Mouse (Mus musculus): ENCODE measurements around the gene Pet117.

Gene Pet117

GRCm38 (mm10) chr2:144381293-144381692, 12.5 kb downstream of the Pet117 start:
- ATAC-seq (ENCODE audit: insufficient number of reproducible peaks, low FRiP score, low TSS enrichment), result peak; percentile 96

DNA sequence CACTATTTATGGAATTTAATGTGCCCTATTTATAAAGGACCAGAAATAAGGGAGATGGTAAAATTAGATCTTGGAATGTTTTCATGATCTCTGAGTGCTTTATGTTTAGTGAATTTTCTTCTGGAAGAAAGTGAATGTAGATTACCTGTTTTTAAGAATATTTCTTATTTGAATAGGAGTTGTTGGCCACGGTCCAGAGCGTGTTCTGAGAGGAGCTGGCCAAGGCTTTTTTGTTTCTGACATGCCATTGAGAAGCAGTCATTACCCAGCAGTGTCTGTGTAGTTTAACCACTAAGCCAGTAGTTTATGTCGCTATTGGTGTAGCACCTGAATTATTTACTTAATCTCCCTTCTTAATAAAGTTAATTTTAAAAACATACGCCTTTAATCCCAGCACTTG, 12.9 kb downstream of the Pet117 start:
- no peak for ATAC-seq (ENCODE audit: insufficient number of reproducible peaks, low FRiP score, low TSS enrichment)

DNA sequence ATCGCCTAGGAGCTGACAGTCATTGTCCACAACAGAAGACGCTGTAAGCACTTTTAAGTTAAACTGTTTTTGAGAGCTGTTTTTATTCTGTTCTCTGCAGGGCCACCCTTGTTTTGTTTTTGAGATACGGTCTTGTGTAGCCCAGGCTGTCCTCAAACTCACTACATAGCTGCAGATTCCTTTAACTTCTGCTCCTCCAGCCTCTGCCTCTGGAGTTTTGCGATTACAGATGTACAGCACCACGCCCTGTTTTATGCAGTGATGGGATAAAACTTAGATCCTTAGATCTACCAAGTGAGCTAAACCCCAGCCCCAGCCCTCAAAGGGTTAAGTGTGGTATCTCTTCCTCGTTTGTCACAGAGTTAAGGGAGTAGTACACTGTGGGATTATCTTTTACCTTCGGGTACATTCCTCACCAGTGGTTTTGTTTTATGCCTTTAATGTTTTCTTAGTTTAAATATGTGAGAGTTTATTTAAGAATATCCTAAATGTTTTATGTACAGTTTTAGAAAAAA, 13.9 kb downstream of the Pet117 start:
- ATAC-seq (ENCODE audit: insufficient number of reproducible peaks, low FRiP score, low TSS enrichment), result no peak

GRCm38 (mm10) chr2:144386296-144386695, 17.5 kb downstream of the Pet117 start:
- ATAC-seq (ENCODE audit: insufficient number of reproducible peaks, low FRiP score, low TSS enrichment), result no peak

- ATAC-seq (ENCODE audit: insufficient number of reproducible peaks, low FRiP score, low TSS enrichment), result no peak
Measured at GRCm38 (mm10) chr2:144388416-144388815, 19.6 kb downstream of the Pet117 start.

DNA sequence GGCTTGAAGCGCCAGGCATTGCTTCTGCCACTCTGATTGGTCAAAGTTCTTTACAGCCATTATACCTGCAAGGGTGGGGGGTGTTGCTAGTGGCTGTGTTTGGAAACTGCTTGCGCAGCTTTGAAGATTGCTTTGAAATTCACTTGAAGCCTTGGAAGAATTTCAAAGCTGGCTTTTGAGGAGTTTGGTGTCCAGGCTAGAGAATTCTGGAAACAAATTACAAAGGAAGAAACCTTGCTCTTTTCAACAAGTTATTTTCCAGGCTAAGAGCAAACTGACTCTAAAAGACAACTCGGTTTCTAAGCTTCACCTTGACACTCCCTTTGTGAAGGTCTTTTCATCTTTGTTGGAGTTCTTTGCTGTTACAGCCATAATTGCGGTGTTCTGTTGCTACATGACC, 30.7 kb downstream of the Pet117 start:
- ATAC-seq (ENCODE audit: insufficient number of reproducible peaks, low FRiP score, low TSS enrichment), result no peak

- no peak for ATAC-seq (ENCODE audit: insufficient number of reproducible peaks, low FRiP score, low TSS enrichment)
Measured at GRCm38 (mm10) chr2:144400659-144401058, 31.9 kb downstream of the Pet117 start.

DNA sequence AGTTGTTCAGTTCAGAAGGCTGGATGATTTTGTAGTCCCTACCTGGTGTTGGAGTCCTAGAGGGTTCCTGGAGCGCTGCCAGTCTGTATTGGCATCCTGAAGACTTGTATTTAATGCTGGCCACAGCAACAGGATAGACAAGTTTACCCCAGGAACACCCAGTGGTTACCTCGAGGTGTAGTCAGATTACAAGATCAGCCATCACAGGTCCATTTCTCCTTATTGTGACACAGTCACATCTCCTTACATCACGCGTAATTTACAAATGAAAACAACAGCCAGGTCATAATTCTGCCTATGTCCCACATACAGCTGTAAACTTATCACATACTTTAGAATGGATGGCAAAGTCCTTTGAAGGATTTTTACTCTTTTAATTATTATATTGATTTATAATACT, 40.2 kb downstream of the Pet117 start:
- no peak for ATAC-seq (ENCODE audit: insufficient number of reproducible peaks, low FRiP score, low TSS enrichment)

DNA sequence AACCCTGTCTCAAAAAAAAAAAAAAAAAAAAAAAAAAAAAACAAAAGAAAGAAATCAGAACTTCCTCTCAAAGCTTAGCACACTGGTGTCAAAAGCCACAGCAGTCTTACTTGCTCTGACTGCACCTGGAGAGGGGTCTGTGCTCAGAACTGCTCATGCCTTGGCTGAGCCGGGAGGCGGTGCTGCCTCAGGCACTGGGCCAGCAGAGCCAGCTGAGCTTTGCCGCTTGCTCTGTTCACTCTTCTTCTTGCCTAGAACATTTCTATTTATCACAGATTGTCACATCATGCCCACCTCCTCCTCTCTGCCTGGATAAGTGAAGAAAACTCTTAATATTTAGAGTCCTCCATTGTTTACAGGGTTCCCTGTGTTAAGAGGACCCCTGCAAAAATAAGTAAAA, 41.8 kb downstream of the Pet117 start:
- ATAC-seq (ENCODE audit: insufficient number of reproducible peaks, low FRiP score, low TSS enrichment), result no peak

DNA sequence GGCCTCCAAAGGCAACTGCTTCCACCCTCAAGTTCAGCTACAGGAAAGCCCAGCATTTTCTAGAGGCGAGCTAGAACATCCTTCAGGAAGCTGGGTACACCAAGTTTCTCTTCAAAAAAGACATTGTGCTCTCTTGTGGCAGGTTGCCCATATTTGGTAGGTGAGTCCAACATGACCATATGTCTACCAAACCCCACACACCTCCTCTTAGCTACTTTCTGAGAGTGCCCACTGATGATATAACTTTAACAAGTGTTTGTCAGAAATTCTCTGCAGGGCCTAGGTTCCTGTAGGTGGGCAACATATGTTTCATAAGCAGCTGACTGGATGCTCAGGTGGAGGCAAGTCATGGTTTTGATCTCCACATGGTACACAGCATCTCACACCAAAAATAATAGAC, 45.9 kb downstream of the Pet117 start:
- no peak for ATAC-seq (ENCODE audit: insufficient number of reproducible peaks, low FRiP score, low TSS enrichment)

GRCm38 (mm10) chr2:144416859-144417258, 48.1 kb downstream of the Pet117 start:
- ATAC-seq (ENCODE audit: insufficient number of reproducible peaks, low FRiP score, low TSS enrichment), result no peak

DNA sequence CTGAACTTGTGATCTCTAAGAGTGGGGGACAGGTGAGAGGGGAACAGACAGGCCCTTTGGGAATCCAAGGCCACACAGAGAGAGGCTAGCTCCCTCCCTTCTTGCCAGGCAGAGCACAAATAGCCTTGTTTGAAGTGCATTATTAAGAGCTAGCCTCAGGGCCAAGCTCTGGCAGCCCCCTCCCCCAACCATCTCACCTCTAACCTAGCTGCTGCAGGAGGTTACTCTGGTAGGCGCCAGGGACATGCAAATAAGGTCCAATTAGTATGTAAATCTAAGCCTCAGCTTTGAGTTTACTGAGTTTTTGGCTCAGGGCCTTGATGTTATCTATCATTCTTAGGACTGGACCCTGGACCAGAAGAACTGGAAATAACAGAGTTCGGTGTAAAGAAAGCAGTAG, 49.3 kb downstream of the Pet117 start:
- ATAC-seq (ENCODE audit: insufficient number of reproducible peaks, low FRiP score, low TSS enrichment), result no peak

DNA sequence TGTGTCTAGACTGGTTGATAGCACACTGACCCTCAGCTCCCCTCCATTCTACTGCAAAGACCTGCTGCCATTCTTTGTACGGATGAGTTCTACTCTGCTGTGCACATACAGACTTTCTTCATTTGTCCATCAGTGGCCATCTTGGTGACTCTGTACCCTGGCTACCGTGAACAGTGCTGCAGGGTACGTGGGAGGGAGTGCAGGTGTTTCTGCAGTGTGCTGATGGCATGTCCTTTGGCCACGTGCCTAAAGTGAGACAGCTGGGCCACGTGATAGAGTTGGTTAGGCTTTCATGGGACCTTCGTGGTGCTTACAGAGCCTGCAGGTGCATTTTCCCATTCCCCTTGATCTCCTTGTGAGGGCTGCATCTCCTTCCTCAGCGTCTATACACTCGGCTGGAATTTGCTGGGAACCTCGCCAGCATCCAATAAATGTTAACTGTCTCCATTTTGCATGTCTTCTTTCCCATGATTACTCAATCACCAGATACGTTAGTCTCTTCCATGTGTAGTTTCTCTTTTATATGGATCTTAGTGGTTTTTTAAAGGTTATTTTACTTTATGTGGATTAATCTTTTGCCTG, 53.4 kb downstream of the Pet117 start:
- no peak for ATAC-seq (ENCODE audit: insufficient number of reproducible peaks, low FRiP score, low TSS enrichment)

Measured in cerebellum, adult (tissue).